ENCODE assay signal across 8 mouse cellular contexts in genomic region chr2:124927882-124928758, GRCm38 (mm10).
DNase-seq lines count a peak whose midpoint lies in the region; ATAC-seq and TF ChIP-seq lines count a peak whose summit lies in the region.

No protein-coding gene starts in this region.

- intact Hi-C loops in gastrocnemius, postnatal 36 days (cut with DNase I), result loop anchor here (2.0 kb wide), 2 partner anchors 323 to 827 kb away; no protein-coding TSS in a partner anchor

- no peaks in the 10 kb centered on the region for H3K4me1 ChIP-seq in kidney, embryonic 16.5 days (ENCODE audit: insufficient read depth, low read length)
- no peaks in the 10 kb centered on the region for H3K4me1 ChIP-seq in liver, embryonic 11.5 days (replicated peaks; ENCODE audit: control insufficient read depth, insufficient read depth, low read length)
- H3K4me1 ChIP-seq in neural tube, embryonic 15.5 days, result no peaks in the 10 kb centered on the region
- H3K4me1 ChIP-seq in thymus, adult 2 months (replicated peaks; ENCODE audit: control insufficient read depth, insufficient read depth, low read length), result no peaks in the 10 kb centered on the region

- 93% methylated on average over 10 of the region's 10 CpGs for WGBS in kidney, embryonic 16.5 days
- 86% methylated on average over 10 of the region's 10 CpGs for WGBS in liver, embryonic 11.5 days
- WGBS in neural tube, embryonic 15.5 days, result 90% methylated on average over 10 of the region's 10 CpGs
- 94% methylated on average over 10 of the region's 10 CpGs for WGBS in thymus, adult 2 months

- H3K27ac ChIP-seq in kidney, embryonic 16.5 days (ENCODE audit: low read length), result no peak overlapping the region
- H3K27ac ChIP-seq in liver, embryonic 11.5 days (ENCODE audit: low read depth, low read length), result no peak overlapping the region
- no peak overlapping the region for H3K27ac ChIP-seq in neural tube, embryonic 15.5 days (replicated peaks)
- no peak overlapping the region for H3K27ac ChIP-seq in thymus, adult 2 months (ENCODE audit: control insufficient read depth, insufficient read depth, low read length)

- no peak overlapping the region for H3K4me2 ChIP-seq in kidney, embryonic 16.5 days (replicated peaks; ENCODE audit: low read depth, low read length)
- H3K4me2 ChIP-seq in liver, embryonic 11.5 days, result no peak overlapping the region
- no peak overlapping the region for H3K4me2 ChIP-seq in neural tube, embryonic 15.5 days

- no peaks in the 10 kb centered on the region for H3K27me3 ChIP-seq in kidney, embryonic 16.5 days (ENCODE audit: insufficient read depth, low read length)
- no peaks in the 10 kb centered on the region for H3K27me3 ChIP-seq in liver, embryonic 11.5 days (replicated peaks; ENCODE audit: control insufficient read depth, insufficient read depth, low read length)
- H3K27me3 ChIP-seq in neural tube, embryonic 15.5 days (replicated peaks), result no peaks in the 10 kb centered on the region
- H3K27me3 ChIP-seq in thymus, adult 2 months (ENCODE audit: control insufficient read depth, insufficient read depth, low read length), result no peaks in the 10 kb centered on the region

- peak; percentile 81; the same call in 1 of the 2 replicates for ATAC-seq in kidney, embryonic 16.5 days (ENCODE audit: low FRiP score, low TSS enrichment)
- 0 out of 2 replicates have a peak, but pooled peaks have one; percentile 49 for ATAC-seq in liver, embryonic 11.5 days (replicated peaks; ENCODE audit: low FRiP score)
- peak; percentile 86 for ATAC-seq in neural tube, embryonic 15.5 days (ENCODE audit: low FRiP score)

- DNase-seq in urinary bladder, postnatal 14 days (ENCODE audit: low spot score), result peak; percentile 61
- DNase-seq in urinary bladder, postnatal 10 days (ENCODE audit: low spot score), result no peak
- peak; percentile 71 for DNase-seq in embryo, embryonic 10 days (ENCODE audit: low spot score)
- DNase-seq in gastrocnemius, postnatal 36 days, result peak; percentile 21 to 25
- DNase-seq in liver, embryonic 11.5 days (ENCODE audit: low spot score), result no peak
- DNase-seq in thymus, adult 2 months, result no peak

- no peaks in the 10 kb centered on the region for H3K9me3 ChIP-seq in kidney, embryonic 16.5 days (ENCODE audit: low read length)
- H3K9me3 ChIP-seq in liver, embryonic 11.5 days (ENCODE audit: control insufficient read depth, low read length), result no peaks in the 10 kb centered on the region
- no peaks in the 10 kb centered on the region for H3K9me3 ChIP-seq in neural tube, embryonic 15.5 days (replicated peaks)

- no peak overlapping the region for H3K4me3 ChIP-seq in kidney, embryonic 16.5 days (ENCODE audit: low read length)
- H3K4me3 ChIP-seq in liver, embryonic 11.5 days (ENCODE audit: low read depth, low read length), result no peak overlapping the region
- no peak overlapping the region for H3K4me3 ChIP-seq in neural tube, embryonic 15.5 days (replicated peaks)
- H3K4me3 ChIP-seq in thymus, adult 2 months (ENCODE audit: control insufficient read depth, insufficient read depth, low read length), result no peak overlapping the region

- no peak for TF ChIP-seq POLR2A in thymus, adult 2 months (IDR thresholded peaks at IDR 0.05; ENCODE audit: control insufficient read depth, extremely low read depth, insufficient read depth, low read length, poor library complexity)

- no peaks in the 10 kb centered on the region for H3K36me3 ChIP-seq in kidney, embryonic 16.5 days (ENCODE audit: insufficient read depth, low read length)
- H3K36me3 ChIP-seq in liver, embryonic 11.5 days (ENCODE audit: control insufficient read depth, insufficient read depth, low read length), result no peaks in the 10 kb centered on the region
- no peaks in the 10 kb centered on the region for H3K36me3 ChIP-seq in neural tube, embryonic 15.5 days
- no peaks in the 10 kb centered on the region for H3K36me3 ChIP-seq in thymus, adult 2 months (ENCODE audit: control insufficient read depth, insufficient read depth, low read length)

- TF ChIP-seq CTCF in thymus, adult 2 months (IDR thresholded peaks at IDR 0.05; ENCODE audit: borderline replicate concordance, control insufficient read depth, extremely low read depth, insufficient read depth, low read length, poor library complexity), result no peak

- H3K9ac ChIP-seq in kidney, embryonic 16.5 days (replicated peaks; ENCODE audit: low read length), result no peak overlapping the region
- no peak overlapping the region for H3K9ac ChIP-seq in liver, embryonic 11.5 days (ENCODE audit: low read depth, low read length)
- H3K9ac ChIP-seq in neural tube, embryonic 15.5 days (replicated peaks), result no peak overlapping the region

Comparison
In these comparisons a context has a peak if more than half of its experiments do, and no peak if none do; other contexts are left out.
1. DNase-seq: peak in urinary bladder, postnatal 14 days (single experiment), embryo, embryonic 10 days (single experiment) and gastrocnemius, postnatal 36 days (2 of 2); none in urinary bladder, postnatal 10 days (single experiment), liver, embryonic 11.5 days (single experiment) and thymus, adult 2 months (single experiment).
2. Peak in every context shown above with its lines, with median percentiles within 50 percentile points of each other: ATAC-seq.